Mouse (Mus musculus) T-helper 1 cell (primary cell): ENCODE measurements around the gene Lect2.

ENCODE experiments used
- in situ Hi-C: fragments of 300-600 bp; cut with MboI, MseI; formaldehyde crosslinking; loops from one replicate; pipeline ENCODE4 v1.15.1; 2025; ENCODE audit warnings: high pct_unique_total_duplicates

The Lect2 gene

DNA sequence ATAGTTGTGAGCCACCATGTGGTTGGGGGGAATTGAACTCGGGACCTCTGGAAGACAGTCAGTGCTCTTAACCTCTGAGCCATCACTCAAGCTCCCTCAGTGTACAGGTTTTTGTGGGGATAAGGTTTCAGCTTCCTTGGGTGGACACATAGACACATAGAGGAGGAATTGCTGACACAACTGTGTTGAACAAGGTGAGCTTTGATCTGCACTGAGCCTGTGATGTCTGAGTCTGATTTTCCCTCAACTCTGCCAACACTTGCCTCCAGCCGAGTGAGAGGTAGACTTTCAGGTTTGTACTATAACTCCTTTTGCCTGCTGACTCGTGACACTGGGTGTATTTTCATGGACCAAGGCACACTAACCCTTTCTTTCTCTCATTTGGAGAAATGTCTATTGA lies 8.4 kb upstream of the Lect2 start:
- in situ Hi-C loops, result no loop called here

GRCm38 (mm10) chr13:56555957-56556356 lies 7.7 kb upstream of the Lect2 start:
- in situ Hi-C loops, result no loop called here

GRCm38 (mm10) chr13:56554409-56554808 lies 6.1 kb upstream of the Lect2 start:
- in situ Hi-C loops, result loop anchor here (5.0 kb wide), 1 partner anchor 77 kb away; no protein-coding TSS in a partner anchor

GRCm38 (mm10) chr13:56553923-56554322 lies 5.6 kb upstream of the Lect2 start:
- in situ Hi-C loops, result loop anchor here (5.0 kb wide), 1 partner anchor 77 kb away; no protein-coding TSS in a partner anchor

GRCm38 (mm10) chr13:56551661-56552060 lies 3.4 kb upstream of the Lect2 start:
- in situ Hi-C loops, result loop anchor here (5.0 kb wide), 1 partner anchor 74 kb away; no protein-coding TSS in a partner anchor

DNA sequence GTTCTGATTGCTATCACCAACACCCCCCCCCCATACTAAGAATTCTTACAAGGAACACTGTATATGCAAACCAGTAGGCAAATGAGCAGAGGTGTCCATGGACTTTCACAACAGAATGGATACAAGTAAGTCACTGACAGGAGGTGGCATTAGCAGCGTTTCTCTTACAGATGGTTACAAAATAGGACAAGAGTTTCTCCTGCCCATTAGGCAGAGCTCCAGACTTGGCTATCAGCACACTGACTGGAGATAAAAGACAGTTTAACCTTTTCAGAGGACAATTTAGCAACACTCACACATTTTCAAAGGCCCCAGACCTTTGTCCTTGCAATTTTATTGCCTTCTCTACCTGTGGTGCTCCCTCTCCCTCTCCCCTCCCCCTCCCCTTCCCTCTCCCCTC lies 2.3 kb upstream of the Lect2 start:
- in situ Hi-C loops, result loop anchor here (5.0 kb wide), 1 partner anchor 73 kb away; no protein-coding TSS in a partner anchor

GRCm38 (mm10) chr13:56549364-56549763 lies 1.1 kb upstream of the Lect2 start:
- in situ Hi-C loops, result no loop called here

- in situ Hi-C loops, result no loop called here
Measured at GRCm38 (mm10) chr13:56544956-56545355, 3.3 kb downstream of the Lect2 start.

GRCm38 (mm10) chr13:56543805-56544204 lies 4.5 kb downstream of the Lect2 start:
- in situ Hi-C loops, result no loop called here

DNA sequence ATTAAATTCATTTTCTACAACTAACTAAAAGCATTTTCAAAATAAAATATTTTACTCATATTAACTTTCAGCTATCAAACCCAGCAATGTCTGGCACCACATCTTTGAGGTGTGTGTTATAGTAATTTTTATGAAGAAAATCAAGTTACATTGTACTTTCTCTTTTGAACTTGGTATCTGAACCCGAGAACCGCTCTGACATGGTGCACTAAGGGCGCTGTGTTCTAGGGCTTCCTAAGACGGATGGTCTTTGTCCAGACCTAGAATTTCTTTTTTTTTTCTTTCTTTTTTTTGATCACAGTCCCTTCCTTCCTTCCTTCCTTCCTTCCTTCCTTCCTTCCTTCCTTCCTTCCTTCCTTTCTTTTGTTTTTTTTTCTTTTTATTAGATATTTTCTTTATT lies 8.5 kb downstream of the Lect2 start:
- in situ Hi-C loops, result no loop called here

DNA sequence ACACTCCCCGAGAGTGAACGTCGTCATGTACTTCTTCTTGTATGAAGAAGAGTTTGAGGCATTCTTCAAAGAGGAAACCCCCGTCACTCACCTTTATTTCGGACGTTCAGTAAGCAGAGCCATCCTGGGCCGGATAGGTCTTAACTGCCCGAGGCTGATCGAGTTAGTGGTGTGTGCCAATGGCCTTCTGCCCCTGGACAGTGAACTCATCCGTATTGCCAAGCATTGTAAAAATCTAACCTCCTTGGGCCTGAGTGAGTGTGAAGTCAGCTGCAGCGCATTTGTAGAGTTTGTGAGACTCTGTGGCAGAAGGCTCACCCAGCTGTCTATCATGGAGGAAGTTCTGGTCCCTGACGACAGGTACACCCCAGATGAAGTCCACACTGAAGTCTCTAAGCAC lies 11.3 kb downstream of the Lect2 start:
- in situ Hi-C loops, result no loop called here

GRCm38 (mm10) chr13:56535570-56535969 lies 12.7 kb downstream of the Lect2 start:
- in situ Hi-C loops, result no loop called here

- in situ Hi-C loops, result no loop called here
Measured at GRCm38 (mm10) chr13:56534931-56535330, 13.4 kb downstream of the Lect2 start.

- in situ Hi-C loops, result no loop called here
Measured at GRCm38 (mm10) chr13:56529685-56530084, 18.6 kb downstream of the Lect2 start.

GRCm38 (mm10) chr13:56529031-56529430 lies 19.3 kb downstream of the Lect2 start:
- in situ Hi-C loops, result no loop called here

DNA sequence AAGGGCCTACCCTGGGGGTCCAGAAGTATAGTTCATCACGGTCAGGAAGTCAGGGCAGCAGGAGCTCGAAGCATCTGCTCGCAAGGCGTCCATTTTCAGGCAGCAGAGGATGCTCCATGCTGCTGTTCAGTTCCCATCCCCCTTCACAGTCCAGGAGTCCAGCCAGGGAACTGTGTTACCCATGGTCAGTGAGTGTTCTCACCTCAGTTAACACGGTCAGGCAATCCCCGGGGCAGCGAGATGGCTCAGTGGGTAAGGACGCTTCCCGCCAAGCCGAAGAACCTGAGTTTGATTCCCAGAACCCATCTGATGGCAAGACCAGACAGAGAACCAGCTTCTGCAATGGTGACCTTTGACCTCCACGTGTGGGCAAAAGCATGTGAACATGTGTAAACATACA lies 20.0 kb downstream of the Lect2 start:
- in situ Hi-C loops, result no loop called here

GRCm38 (mm10) chr13:56527846-56528245 lies 20.5 kb downstream of the Lect2 start:
- in situ Hi-C loops, result no loop called here

DNA sequence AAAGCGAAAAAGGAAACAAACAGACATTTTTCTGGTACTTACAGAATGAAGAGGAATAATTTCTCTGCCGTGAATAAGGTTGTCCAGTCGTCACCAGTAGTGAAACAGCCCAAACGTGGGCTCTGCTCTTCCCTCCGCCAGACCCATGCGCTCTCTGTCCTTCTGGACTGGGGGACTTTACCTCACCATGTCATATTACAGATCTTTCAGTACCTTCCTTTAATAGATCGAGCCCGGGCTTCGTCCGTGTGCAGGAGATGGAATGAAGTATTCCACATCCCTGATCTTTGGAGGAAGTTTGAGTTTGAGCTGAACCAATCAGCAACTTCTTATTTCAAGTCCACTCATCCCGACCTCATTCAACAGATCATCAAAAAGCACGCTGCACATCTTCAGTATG lies 21.4 kb downstream of the Lect2 start:
- in situ Hi-C loops, result no loop called here

DNA sequence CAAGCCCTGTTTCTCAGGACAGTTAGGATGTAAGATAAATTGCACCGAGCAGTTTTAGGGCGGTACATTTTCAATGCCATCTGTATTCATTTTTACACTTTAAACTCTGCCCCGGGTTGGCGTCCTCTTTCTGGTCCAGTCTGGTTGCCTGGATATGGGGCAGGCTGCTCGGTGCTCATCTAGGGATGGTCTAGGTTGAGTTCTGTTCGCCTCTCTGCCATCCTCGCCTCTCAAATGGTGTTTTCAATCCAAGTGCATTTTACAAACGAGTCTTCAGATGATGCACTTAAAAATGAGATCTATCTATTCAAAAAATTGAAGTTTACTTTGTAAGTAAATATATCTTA lies 25.5 kb downstream of the Lect2 start:
- in situ Hi-C loops, result no loop called here

DNA sequence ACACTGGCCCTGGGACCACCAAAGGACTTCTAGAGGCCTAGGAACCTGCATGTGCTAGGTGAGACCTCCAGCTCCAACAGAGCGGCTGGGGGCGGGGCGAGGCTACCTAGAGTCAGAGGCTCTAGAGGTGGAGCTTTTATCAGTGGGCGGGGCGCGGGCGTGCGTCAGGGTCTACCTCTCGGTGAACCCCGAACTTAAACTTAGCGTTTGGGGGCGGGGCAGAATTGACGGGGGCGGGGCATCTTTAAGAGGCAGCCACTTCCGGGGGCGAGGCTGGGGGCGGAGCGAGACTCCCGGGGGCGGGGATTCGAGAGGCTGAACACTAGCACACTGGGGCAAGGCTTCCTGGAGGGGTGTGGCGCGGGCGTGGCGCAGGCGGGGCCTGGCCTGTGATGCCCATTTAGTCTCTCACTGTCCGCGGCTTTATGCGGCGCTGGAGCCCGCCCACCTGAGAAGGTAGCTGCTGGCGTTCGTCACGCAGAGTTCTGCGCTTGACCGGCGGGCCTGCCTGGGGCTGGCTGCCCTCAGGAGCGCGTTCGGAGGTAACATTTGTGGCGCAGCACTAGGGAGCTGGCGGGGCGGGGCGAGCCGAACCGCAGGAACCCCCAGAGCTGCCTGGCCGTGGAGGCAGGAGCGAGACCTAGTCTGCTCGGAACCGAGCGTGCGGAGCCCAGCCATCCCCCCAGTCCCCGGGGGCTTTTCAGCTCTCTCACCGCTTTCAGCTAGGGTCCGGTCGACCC lies 26.1 kb downstream of the Lect2 start, which contains the start of gene Fbxl21:
TSS of gene Fbxl21 (plus strand) at position 392 of the 740 bp plus-strand sequence.
- in situ Hi-C loops, result no loop called here

DNA sequence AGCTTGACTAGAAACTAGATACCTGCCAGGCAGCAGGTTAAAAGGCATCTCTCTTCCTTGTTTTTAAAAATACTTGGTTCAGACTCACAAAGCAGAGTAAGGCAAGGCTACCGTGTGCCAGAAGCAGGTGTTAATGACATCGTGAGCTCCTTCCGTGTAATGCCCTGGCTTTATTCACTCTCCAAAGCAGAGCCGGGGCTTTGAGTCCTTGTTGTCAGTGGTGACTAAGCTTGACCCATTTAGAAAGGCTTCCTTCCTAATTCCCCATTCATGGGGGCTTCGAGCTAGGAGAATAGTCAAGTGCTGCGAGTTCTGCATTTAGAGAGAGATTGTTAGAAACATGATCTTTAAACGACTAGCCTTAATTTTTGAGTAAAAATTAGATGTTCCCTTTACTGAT lies 31.5 kb downstream of the Lect2 start:
- in situ Hi-C loops, result no loop called here

DNA sequence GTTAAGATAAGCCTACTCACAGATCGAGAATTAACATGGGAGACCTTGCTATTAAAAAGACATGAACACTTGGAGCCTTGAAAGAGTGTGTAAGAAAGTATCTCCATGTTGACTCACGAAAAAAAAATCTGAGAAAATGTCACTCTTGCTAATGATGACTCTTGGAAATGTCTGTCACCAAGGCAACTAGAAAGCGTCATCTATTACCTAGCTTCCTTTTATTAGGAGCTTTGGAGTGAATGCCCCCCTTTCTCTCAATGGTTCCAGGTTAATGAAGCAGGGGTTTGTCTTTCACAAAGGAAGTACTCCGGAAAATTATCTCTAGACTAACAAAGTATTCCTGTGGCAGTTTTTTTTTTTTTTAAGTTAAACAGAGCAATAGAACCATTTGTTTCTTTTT lies 32.0 kb downstream of the Lect2 start:
- in situ Hi-C loops, result no loop called here

GRCm38 (mm10) chr13:56513595-56513994 lies 34.7 kb downstream of the Lect2 start:
- in situ Hi-C loops, result no loop called here

- in situ Hi-C loops, result no loop called here
Measured at GRCm38 (mm10) chr13:56509796-56510195, 38.5 kb downstream of the Lect2 start.
